Comparison of ENCODE assay signal across 7 mouse cellular contexts in genomic region chr3:88173375-88173774, GRCm38 (mm10). TPM values are rescaled to one million over a fixed set of nuclear protein-coding genes. Genes with fewer than 3 reads are reported as not detected.
A peak's percentile ranks its signal among the peaks of the same experiment; 100 is the strongest.
DNase-seq lines count a peak whose midpoint lies in the region; ATAC-seq and TF ChIP-seq lines count a peak whose summit lies in the region.

No protein-coding gene starts in this region.

- no peaks in the 10 kb centered on the region for H3K27me3 ChIP-seq in liver, embryonic 11.5 days (replicated peaks; ENCODE audit: control insufficient read depth, insufficient read depth, low read length)

- DNase-seq in liver, result peak; percentile 54
- DNase-seq in liver, embryonic 11.5 days (ENCODE audit: low spot score), result no peak
- DNase-seq in ES-E14 (ENCODE audit: low read depth, low spot score), result peak; percentile 35
- DNase-seq in adrenal gland, postnatal 36 days, result peak; percentile 56 to 70
- DNase-seq in gastrocnemius, postnatal 14 days, result peak; percentile 44
- peak; percentile 56 to 68 for DNase-seq in lung, adult 18-20 months
- DNase-seq in thymus, postnatal 10 days (ENCODE audit: low spot score in 2 of 2), result peak; percentile 33 to 63

- H3K36me3 ChIP-seq in liver, embryonic 11.5 days (ENCODE audit: control insufficient read depth, insufficient read depth, low read length), result peaks cover 26% of the 10 kb centered on the region; the same call in 1 of the 2 replicates
- H3K36me3 ChIP-seq in ES-E14 (ENCODE audit: control insufficient read depth, insufficient read depth, low read length, poor library complexity, severe bottlenecking), result peaks cover 15% of the 10 kb centered on the region; the same call in 1 of the 2 replicates

- H3K9ac ChIP-seq in liver, embryonic 11.5 days (ENCODE audit: low read depth, low read length), result no peak overlapping the region
- no peak overlapping the region for H3K9ac ChIP-seq in ES-E14 (ENCODE audit: insufficient read depth, low read depth, low read length, poor library complexity, severe bottlenecking)

- no peak overlapping the region for H3K4me2 ChIP-seq in liver, embryonic 11.5 days

- H3K9me3 ChIP-seq in liver, embryonic 11.5 days (ENCODE audit: control insufficient read depth, low read length), result no peaks in the 10 kb centered on the region
- no peaks in the 10 kb centered on the region for H3K9me3 ChIP-seq in ES-E14 (ENCODE audit: control insufficient read depth, insufficient read depth, low read depth, low read length)

- in situ Hi-C loops in ES-E14 (cut with MboI; ENCODE audit: low sequenced_read_pairs in 2 of 2, unreplicated experiment in 2 of 2), result no loop called here

- peaks cover 3% of the 10 kb centered on the region for H3K4me1 ChIP-seq in liver, embryonic 11.5 days (replicated peaks; ENCODE audit: control insufficient read depth, insufficient read depth, low read length)
- H3K4me1 ChIP-seq in ES-E14 (ENCODE audit: control insufficient read depth in 2 of 2, insufficient read depth in 2 of 2, low read length in 2 of 2, poor library complexity in 1 of 2), result peaks cover 3 to 6% of the 10 kb centered on the region in 2 experiments; a peak in 3 of 4 replicates

- ATAC-seq in liver, embryonic 11.5 days (replicated peaks; ENCODE audit: low FRiP score), result no peak

- intact Hi-C loops in gastrocnemius, postnatal 14 days (cut with DNase I; ENCODE audit: low total_unique reads), result no loop called here

- no peak overlapping the region for H3K4me3 ChIP-seq in liver, embryonic 11.5 days (ENCODE audit: low read depth, low read length)
- H3K4me3 ChIP-seq in ES-E14 (ENCODE audit: insufficient read depth in 1 of 2, low read depth in 1 of 2, low read length in 2 of 2, poor library complexity in 1 of 2, severe bottlenecking in 1 of 2), result no peak overlapping the region

- no peak overlapping the region for H3K27ac ChIP-seq in liver, embryonic 11.5 days (ENCODE audit: low read depth, low read length)
- no peak overlapping the region for H3K27ac ChIP-seq in ES-E14 (ENCODE audit: insufficient read depth, low read depth, low read length, poor library complexity, severe bottlenecking)

- WGBS in liver, embryonic 11.5 days, result 52% methylated on average over 3 of the region's 3 CpGs

TF ChIP-seq in ES-E14, 5 proteins besides CTCF, POLR2A, EP300 and RAD21:
- TF ChIP-seq CHD2 (IDR thresholded peaks at IDR 0.05; ENCODE audit: low read depth, low read length) (no peak), ZC3H11A (IDR thresholded peaks at IDR 0.05; ENCODE audit: borderline replicate concordance, low read depth, low read length) (peak; percentile 49), MAFK (IDR thresholded peaks at IDR 0.05; ENCODE audit: insufficient read depth, low read depth, low read length) (no peak), HCFC1 (IDR thresholded peaks at IDR 0.05; ENCODE audit: borderline replicate concordance, insufficient read depth, low read length) (no peak), ZNF384 (IDR thresholded peaks at IDR 0.05; ENCODE audit: low read depth, low read length) (peak; percentile 81)

RNA-seq across cellular contexts. Expression of gene Mef2d, which starts 31.2 kb away (rescaled TPM):
- 27.6 and 28.0 TPM in 2 replicates for polyA plus RNA-seq in liver, embryonic 11.5 days (2014; fragmentation: Nextera tagmentation; extraction: Ambion mirVana)
- total RNA-seq in ES-E14 (2012; rRNA removed), result 8.8 and 10.4 TPM in 2 replicates
- total RNA-seq in adrenal gland, postnatal 36 days (2021), result 10 to 100 TPM; 85.1 to 99.4 TPM
- total RNA-seq in gastrocnemius, postnatal 14 days (2021), result 100 to 1,000 TPM; 136 to 137 TPM
